Comparison of ENCODE assay signal across 8 mouse cellular contexts in the genomic region with DNA sequence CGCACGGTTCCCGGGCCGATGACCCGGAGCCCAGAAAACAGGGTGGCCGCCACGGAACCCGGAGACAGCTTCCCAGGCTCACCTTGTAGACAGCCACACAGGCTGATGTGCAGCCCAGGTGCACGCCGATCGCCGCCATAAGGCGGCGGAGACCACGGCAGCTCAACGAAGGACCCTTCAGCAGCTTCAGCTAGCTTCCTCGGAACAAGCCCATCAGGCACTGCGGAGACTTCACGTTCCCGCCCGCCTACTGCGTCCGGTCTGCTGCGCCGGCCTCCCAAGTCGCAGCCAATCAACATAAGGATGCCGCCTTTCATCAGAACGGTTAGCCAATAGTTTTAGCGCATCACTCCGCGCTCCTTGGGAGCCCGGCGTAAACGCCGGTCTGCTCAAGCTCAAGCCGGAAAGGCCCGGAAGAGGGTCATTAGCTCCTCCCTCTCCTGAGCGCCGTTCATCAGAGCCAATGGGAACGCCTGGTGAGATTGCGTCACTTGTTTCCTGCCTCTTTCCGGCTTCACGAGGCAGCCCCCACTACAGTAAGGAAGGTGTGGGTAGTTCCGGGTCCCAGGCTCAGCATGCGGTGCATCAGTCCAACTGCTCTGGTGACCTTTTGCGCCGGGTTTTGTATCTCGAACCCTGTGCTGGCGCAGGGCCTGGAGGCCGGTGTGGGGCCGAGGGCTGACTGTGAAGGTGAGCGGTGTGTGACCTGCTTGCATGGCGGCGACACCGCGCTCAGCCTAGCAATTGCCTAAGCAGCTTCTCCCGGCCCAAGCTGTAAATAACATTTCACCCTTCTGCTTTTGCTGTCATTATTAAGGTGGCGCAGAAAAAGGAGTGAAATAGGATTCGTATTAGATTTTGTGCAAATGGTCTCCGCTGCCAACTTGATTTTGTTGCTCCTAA. TPM values are rescaled to one million over a fixed set of nuclear protein-coding genes. Genes with fewer than 3 reads are reported as not detected.
DNase-seq lines count a peak whose midpoint lies in the region; ATAC-seq lines count a peak whose summit lies in the region.

A gene (minus strand): TSS at position 239 of the 903 bp plus-strand sequence.
A gene (minus strand): TSS at position 263 of the 903 bp plus-strand sequence.
A gene (plus strand): TSS at position 479 of the 903 bp plus-strand sequence.

- H3K36me3 ChIP-seq in hindbrain, embryonic 11.5 days (ENCODE audit: control insufficient read depth, insufficient read depth, low read length): peaks cover 7% of the 10 kb centered on the region

- ATAC-seq in hindbrain, embryonic 11.5 days (ENCODE audit: low FRiP score): peak; percentile 100

- peak within 1 kb of the TSS; percentile 83 for H3K4me3 ChIP-seq in hindbrain, embryonic 11.5 days (ENCODE audit: low read depth, low read length)

- H3K9me3 ChIP-seq in hindbrain, embryonic 11.5 days (ENCODE audit: control insufficient read depth, low read length): no peaks in the 10 kb centered on the region

- DNase-seq in Muller cell, postnatal 12 days (ENCODE audit: inconsistent ontology term): peak; percentile 96
- peak; percentile 99 for DNase-seq in cerebellum, adult 9-11 months
- DNase-seq in frontal cortex, adult 2 months (ENCODE audit: extremely low spot score in 1 of 2, low spot score in 1 of 2): peak; percentile 97 to 98
- DNase-seq in hindbrain, embryonic 11.5 days (ENCODE audit: low spot score): peak; percentile 95
- DNase-seq in layer of hippocampus, postnatal 10 days (ENCODE audit: low spot score in 2 of 2): peak; percentile 94
- DNase-seq in lung, postnatal 10 days: peak; percentile 97
- DNase-seq in ovary, postnatal 36 days (ENCODE audit: low spot score): peak; percentile 91
- DNase-seq in thymus, postnatal 25 days: peak; percentile 96

- peak within 1 kb of the TSS; percentile 80 for H3K4me2 ChIP-seq in hindbrain, embryonic 11.5 days (replicated peaks; ENCODE audit: low read depth, low read length)

- peak within 1 kb of the TSS; percentile 70 for H3K27ac ChIP-seq in hindbrain, embryonic 11.5 days (ENCODE audit: low read depth, low read length)

- under 1% methylated on average over 60 of the region's 60 CpGs for WGBS in hindbrain, embryonic 11.5 days

- no peaks in the 10 kb centered on the region for H3K27me3 ChIP-seq in hindbrain, embryonic 11.5 days (ENCODE audit: control insufficient read depth, insufficient read depth, low read length)

- peak within 1 kb of the TSS; percentile 84 for H3K9ac ChIP-seq in hindbrain, embryonic 11.5 days (ENCODE audit: low read depth, low read length)

- no peaks in the 10 kb centered on the region for H3K4me1 ChIP-seq in hindbrain, embryonic 11.5 days (replicated peaks; ENCODE audit: control insufficient read depth, insufficient read depth, low read length)

RNA-seq across cellular contexts. Expression of the first gene that starts in this region (rescaled TPM):
- 3.1 and 3.2 TPM in 2 replicates for polyA plus RNA-seq in frontal cortex, adult 2 months (2012; rRNA removed)
- 6.9 and 8.2 TPM in 2 replicates for polyA plus RNA-seq in hindbrain, embryonic 11.5 days (2014; fragmentation: Nextera tagmentation; extraction: Ambion mirVana)
- 1 to 10 TPM; 6.7 to 7.0 TPM for total RNA-seq in layer of hippocampus, postnatal 10 days (2021)

RNA-seq across cellular contexts. Expression of the second gene that starts in this region (rescaled TPM):
- polyA plus RNA-seq in frontal cortex, adult 2 months (2012; rRNA removed): 53.4 and 53.6 TPM in 2 replicates
- 108 and 111 TPM in 2 replicates for polyA plus RNA-seq in hindbrain, embryonic 11.5 days (2014; fragmentation: Nextera tagmentation; extraction: Ambion mirVana)
- 10 to 100 TPM; 47.0 to 48.8 TPM for total RNA-seq in layer of hippocampus, postnatal 10 days (2021)

RNA-seq across cellular contexts. Expression of the third gene that starts in this region (rescaled TPM):
- 1.0 and 1.4 TPM in 2 replicates for polyA plus RNA-seq in frontal cortex, adult 2 months (2012; rRNA removed)
- polyA plus RNA-seq in hindbrain, embryonic 11.5 days (2014; fragmentation: Nextera tagmentation; extraction: Ambion mirVana): 0.19 and 0.43 TPM in 2 replicates
- 1 to 10 TPM in 1 of 2 experiments, under 1 TPM in 1; 0.98 to 1.4 TPM for total RNA-seq in layer of hippocampus, postnatal 10 days (2021)

Comparison
In these comparisons a context has a peak if more than half of its experiments do, and no peak if none do; other contexts are left out.
1. Peak in every context shown above with its lines: DNase-seq, ATAC-seq, H3K4me3 ChIP-seq and H3K27ac ChIP-seq.